Mouse (Mus musculus): ENCODE measurements around the gene Cpt1c. TPM values are rescaled to one million over a fixed set of nuclear protein-coding genes. Genes with fewer than 3 reads are reported as not detected.

Gene Cpt1c
- polyA plus RNA-seq, 1 experiment: 7.6 TPM

GRCm38 (mm10) chr7:44986192-44986878 is 11.7 kb upstream of the Cpt1c start, which contains the start of gene Prmt1:
Gene Prmt1 (minus strand): TSS chr7:44986568.
- WGBS: under 1% methylated on average over 42 of the region's 42 CpGs

GRCm38 (mm10) chr7:44985595-44986191 is 11.0 kb upstream of the Cpt1c start:
- TF ChIP-seq CTCF (IDR thresholded peaks at IDR 0.05; ENCODE audit: extremely low read depth, insufficient read length, insufficient replicate concordance, low read depth, low read length): peak; percentile 23; the same call in 1 of the 2 replicates
- TF ChIP-seq POLR2A (IDR thresholded peaks at IDR 0.05; ENCODE audit: low read depth, low read length): no peak
- Histone ChIP-seq H3K27me3 (ENCODE audit: control insufficient read depth, insufficient read depth, low read length) (no peaks in the 10 kb centered on the region), H3K27ac (ENCODE audit: insufficient read depth, low read depth, low read length) (peak overlapping the region; percentile 82), H3K36me3 (ENCODE audit: control insufficient read depth, insufficient read depth, low read length) (peaks cover 14% of the 10 kb centered on the region), H3K4me1 (ENCODE audit: control insufficient read depth, insufficient read depth, insufficient read length, low read length) (peaks cover 5% of the 10 kb centered on the region), H3K4me3 (ENCODE audit: low read depth, low read length) (peak overlapping the region; percentile 91)
- WGBS: under 1% methylated on average over 45 of the region's 45 CpGs

More at GRCm38 (mm10) chr7:44986192-44986878, 11.7 kb upstream of the Cpt1c start, which contains the start of gene Prmt1:
- Histone ChIP-seq H3K4me1 (ENCODE audit: control insufficient read depth, insufficient read depth, insufficient read length, low read length) (peaks cover 5% of the 10 kb centered on the region), H3K4me3 (ENCODE audit: low read depth, low read length) (peak within 1 kb of the TSS; percentile 91), H3K36me3 (ENCODE audit: control insufficient read depth, insufficient read depth, low read length) (peaks cover 9% of the 10 kb centered on the region), H3K27ac (ENCODE audit: insufficient read depth, low read depth, low read length) (peak within 1 kb of the TSS; percentile 84), H3K27me3 (ENCODE audit: control insufficient read depth, insufficient read depth, low read length) (no peaks in the 10 kb centered on the region)
- TF ChIP-seq POLR2A (IDR thresholded peaks at IDR 0.05; ENCODE audit: low read depth, low read length) (peak; percentile 62; the same call in 1 of the 2 replicates), CTCF (IDR thresholded peaks at IDR 0.05; ENCODE audit: extremely low read depth, insufficient read length, insufficient replicate concordance, low read depth, low read length) (no peak)

GRCm38 (mm10) chr7:44984833-44985164 is 10.1 kb upstream of the Cpt1c start:
- no peak overlapping the region for H3K27ac ChIP-seq (ENCODE audit: insufficient read depth, low read depth, low read length)
- H3K4me1 ChIP-seq (ENCODE audit: control insufficient read depth, insufficient read depth, insufficient read length, low read length): peaks cover 5% of the 10 kb centered on the region
- no peak for TF ChIP-seq CTCF (IDR thresholded peaks at IDR 0.05; ENCODE audit: extremely low read depth, insufficient read length, insufficient replicate concordance, low read depth, low read length)
- no peak for TF ChIP-seq POLR2A (IDR thresholded peaks at IDR 0.05; ENCODE audit: low read depth, low read length)
- peaks cover 21% of the 10 kb centered on the region for H3K36me3 ChIP-seq (ENCODE audit: control insufficient read depth, insufficient read depth, low read length)
- no peak overlapping the region for H3K4me3 ChIP-seq (ENCODE audit: low read depth, low read length)
- 35% methylated on average over 3 of the region's 3 CpGs for WGBS
- no peaks in the 10 kb centered on the region for H3K27me3 ChIP-seq (ENCODE audit: control insufficient read depth, insufficient read depth, low read length)

- Histone ChIP-seq H3K27me3 (ENCODE audit: control insufficient read depth, insufficient read depth, low read length) (no peaks in the 10 kb centered on the region), H3K4me1 (ENCODE audit: control insufficient read depth, insufficient read depth, insufficient read length, low read length) (peaks cover 5% of the 10 kb centered on the region), H3K36me3 (ENCODE audit: control insufficient read depth, insufficient read depth, low read length) (peaks cover 24% of the 10 kb centered on the region), H3K27ac (ENCODE audit: insufficient read depth, low read depth, low read length) (no peak overlapping the region), H3K4me3 (ENCODE audit: low read depth, low read length) (no peak overlapping the region)
- 80% methylated on average over 7 of the region's 7 CpGs for WGBS
- TF ChIP-seq POLR2A (IDR thresholded peaks at IDR 0.05; ENCODE audit: low read depth, low read length) (no peak), CTCF (IDR thresholded peaks at IDR 0.05; ENCODE audit: extremely low read depth, insufficient read length, insufficient replicate concordance, low read depth, low read length) (no peak)
Measured at GRCm38 (mm10) chr7:44983944-44984832, 9.5 kb upstream of the Cpt1c start.

GRCm38 (mm10) chr7:44983085-44983484 is 8.4 kb upstream of the Cpt1c start:
- H3K4me1 ChIP-seq (ENCODE audit: control insufficient read depth, insufficient read depth, insufficient read length, low read length): peaks cover 4% of the 10 kb centered on the region
- H3K4me3 ChIP-seq (ENCODE audit: low read depth, low read length): no peak overlapping the region
- H3K27me3 ChIP-seq (ENCODE audit: control insufficient read depth, insufficient read depth, low read length): no peaks in the 10 kb centered on the region
- H3K36me3 ChIP-seq (ENCODE audit: control insufficient read depth, insufficient read depth, low read length): peaks cover 33% of the 10 kb centered on the region
- peak; percentile 94 for TF ChIP-seq CTCF (IDR thresholded peaks at IDR 0.05; ENCODE audit: extremely low read depth, insufficient read length, insufficient replicate concordance, low read depth, low read length)
- no peak for TF ChIP-seq POLR2A (IDR thresholded peaks at IDR 0.05; ENCODE audit: low read depth, low read length)
- WGBS: 17% methylated on average over 6 of the region's 6 CpGs
- no peak overlapping the region for H3K27ac ChIP-seq (ENCODE audit: insufficient read depth, low read depth, low read length)

- H3K27ac ChIP-seq (ENCODE audit: insufficient read depth, low read depth, low read length): no peak overlapping the region
- H3K36me3 ChIP-seq (ENCODE audit: control insufficient read depth, insufficient read depth, low read length): peaks cover 45% of the 10 kb centered on the region
- no peaks in the 10 kb centered on the region for H3K27me3 ChIP-seq (ENCODE audit: control insufficient read depth, insufficient read depth, low read length)
- H3K4me3 ChIP-seq (ENCODE audit: low read depth, low read length): no peak overlapping the region
- 95% methylated on average over 8 of the region's 8 CpGs for WGBS
- no peaks in the 10 kb centered on the region; the same call in 1 of the 2 replicates for H3K4me1 ChIP-seq (ENCODE audit: control insufficient read depth, insufficient read depth, insufficient read length, low read length)
- TF ChIP-seq CTCF (IDR thresholded peaks at IDR 0.05; ENCODE audit: extremely low read depth, insufficient read length, insufficient replicate concordance, low read depth, low read length) (no peak), POLR2A (IDR thresholded peaks at IDR 0.05; ENCODE audit: low read depth, low read length) (no peak)
Measured at GRCm38 (mm10) chr7:44981539-44981938, 6.9 kb upstream of the Cpt1c start.
